Mouse (Mus musculus) frontal cortex, adult (tissue): ENCODE measurements at regions not wholly inside any gene's neighbourhood (a gene's known extent, or its start where the extent isn't known, plus 50 kb on each side); places are given as distances from the start of the nearest gene placed in this dataset.

Source experiments
- ATAC-seq: cut with Nextera tagmentation; 2 replicates; pipeline ENCODE4 v1.9.2; 2017; ENCODE audit warnings: mild to moderate bottlenecking, moderate library complexity, mixed read lengths; ENCODE audit not compliant: low TSS enrichment

DNA sequence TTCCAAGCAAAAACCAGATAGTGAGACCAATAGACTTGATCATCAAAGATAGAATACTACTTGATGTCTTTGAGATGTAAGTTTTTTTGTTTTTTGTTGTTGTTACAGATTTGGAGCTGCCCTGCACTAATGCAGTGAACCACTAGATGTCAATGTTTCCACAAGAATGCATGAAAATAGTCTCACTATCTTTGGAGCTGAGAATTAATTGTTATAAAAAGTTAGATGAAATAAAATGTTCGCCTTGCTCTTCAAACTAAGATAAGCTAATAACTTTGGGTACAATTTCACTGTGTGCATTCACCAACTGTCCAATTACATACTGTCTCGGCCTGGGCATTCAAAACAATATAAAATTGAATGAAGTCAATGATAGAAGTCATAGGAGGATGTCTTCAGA, 223.2 kb upstream of the Agtr1b start:
- peak; percentile 70 for ATAC-seq

GRCm38 (mm10) chr3:20551563-20551962, 184.6 kb upstream of the Agtr1b start:
- no peak for ATAC-seq

DNA sequence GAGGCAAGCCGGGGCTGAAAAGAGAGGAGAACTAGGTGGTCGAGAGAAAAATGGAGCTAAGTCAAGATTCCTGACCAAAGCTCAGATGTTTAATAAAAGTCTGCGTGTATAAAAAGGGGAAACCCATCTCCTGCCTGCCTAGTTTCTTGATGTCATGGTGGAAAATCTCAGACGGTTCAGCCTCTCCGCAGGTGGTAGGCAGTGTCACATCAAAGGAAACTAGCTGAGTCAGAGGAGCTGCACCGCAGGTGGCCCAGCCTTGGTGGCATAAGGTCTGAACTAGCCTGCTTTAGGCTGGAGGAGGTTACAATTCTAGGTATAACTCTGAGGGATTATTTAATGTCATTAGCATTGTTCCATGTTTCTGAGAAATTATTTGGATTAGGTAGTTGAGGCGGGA, 177.0 kb upstream of the Agtr1b start:
- no peak for ATAC-seq

DNA sequence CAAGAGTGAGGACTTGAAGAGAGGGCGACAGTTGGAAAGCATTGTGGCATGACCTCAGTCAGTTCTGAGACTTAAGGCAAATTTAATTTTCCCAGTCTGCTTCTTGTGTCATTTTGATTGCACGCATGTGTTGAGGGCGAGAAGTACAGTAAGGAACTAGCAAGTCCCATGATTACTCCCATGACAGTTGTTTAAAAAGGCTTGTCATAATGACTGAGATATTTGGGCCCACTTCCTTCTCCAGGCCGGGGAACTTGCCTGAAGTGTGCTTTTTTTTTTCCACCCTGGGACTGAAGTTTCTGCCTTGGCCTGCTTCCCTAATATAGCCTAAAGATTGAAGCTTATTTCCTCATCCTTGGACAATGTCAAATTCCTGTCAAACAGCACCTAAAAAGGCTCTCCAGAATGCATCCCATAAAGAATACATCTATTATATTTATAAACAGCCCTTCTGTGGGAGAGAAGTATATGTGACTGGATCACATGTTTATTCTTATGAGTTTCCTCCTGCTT, 171.6 kb upstream of the Agtr1b start:
- no peak for ATAC-seq

GRCm38 (mm10) chr3:20520738-20521137, 153.8 kb upstream of the Agtr1b start:
- peak; percentile 77 for ATAC-seq

DNA sequence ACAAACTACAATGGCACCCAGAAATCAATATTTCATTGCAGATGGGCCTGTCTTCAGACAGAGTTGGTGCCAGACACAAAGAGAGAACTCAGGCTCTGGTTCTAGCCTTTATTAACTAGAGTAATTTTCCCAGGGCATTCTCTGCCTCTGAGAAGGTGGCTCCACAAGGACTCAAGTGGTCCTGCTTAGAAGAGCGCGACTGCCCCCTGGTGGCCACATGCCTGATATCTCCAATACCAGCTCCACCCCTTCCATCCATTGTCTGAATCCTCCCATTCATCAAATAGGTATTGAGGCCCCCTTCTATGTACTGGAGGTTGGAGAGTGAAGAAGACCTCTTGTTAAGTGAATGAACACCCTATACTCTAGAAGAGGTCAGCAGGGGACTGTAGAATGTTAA, 142.2 kb upstream of the Agtr1b start:
- ATAC-seq = peak; percentile 95

- ATAC-seq = no peak
These were observed 138.6 kb upstream of the Agtr1b start for GRCm38 (mm10) chr3:20505546-20505945.
